Mouse (Mus musculus) embryonic fibroblast, embryonic 13.5 days (primary cell): ENCODE measurements around the gene C2cd5. TPM values are rescaled to one million over a fixed set of nuclear protein-coding genes. Genes with fewer than 3 reads are reported as not detected.
"Not testable (repeated sequence)": the region's sequence is repeated elsewhere in the genome, so short reads cannot be mapped to it uniquely, and the experiment has no call there.

Experiments
- H3K27ac ChIP-seq: 2 replicates; pipeline ENCODE4 v1.5.1; 2012; ENCODE audit warnings: low read length, control low read depth, inconsistent platforms; ENCODE audit not compliant: insufficient read depth
- H3K4me1 ChIP-seq: 2 replicates; pipeline ENCODE4 v1.6.1; 2011; ENCODE audit warnings: low read length; ENCODE audit not compliant: control insufficient read depth, insufficient read depth
- H3K4me3 ChIP-seq: 2 replicates; pipeline ENCODE4 v1.5.1; 2011; ENCODE audit warnings: mild to moderate bottlenecking, control low read depth, low read length; ENCODE audit not compliant: insufficient read depth
- CTCF ChIP-seq: IDR thresholded peaks from 2 replicates; pipeline ENCODE4 v1.5.1; 2011; ENCODE audit warnings: mild to moderate bottlenecking, control low read depth, low read length, moderate library complexity, borderline replicate concordance; ENCODE audit not compliant: insufficient read depth
- POLR2A ChIP-seq: IDR thresholded peaks from 2 replicates; pipeline ENCODE4 v1.6.1; 2011; ENCODE audit warnings: low read depth, mild to moderate bottlenecking, control low read depth, low read length, moderate library complexity
- polyA plus RNA-seq: library from polyadenylated mRNA; stranded (reverse); fragments of >200 nt; gene quantifications from 2 replicates; pipeline ENCODE4 v1.2.4, GENCODE M21; 2011; ENCODE audit warnings: low read depth; ENCODE audit not compliant: missing spikeins, insufficient read length

C2cd5 gene
- 9.0 and 13.1 TPM in 2 replicates for polyA plus RNA-seq

DNA sequence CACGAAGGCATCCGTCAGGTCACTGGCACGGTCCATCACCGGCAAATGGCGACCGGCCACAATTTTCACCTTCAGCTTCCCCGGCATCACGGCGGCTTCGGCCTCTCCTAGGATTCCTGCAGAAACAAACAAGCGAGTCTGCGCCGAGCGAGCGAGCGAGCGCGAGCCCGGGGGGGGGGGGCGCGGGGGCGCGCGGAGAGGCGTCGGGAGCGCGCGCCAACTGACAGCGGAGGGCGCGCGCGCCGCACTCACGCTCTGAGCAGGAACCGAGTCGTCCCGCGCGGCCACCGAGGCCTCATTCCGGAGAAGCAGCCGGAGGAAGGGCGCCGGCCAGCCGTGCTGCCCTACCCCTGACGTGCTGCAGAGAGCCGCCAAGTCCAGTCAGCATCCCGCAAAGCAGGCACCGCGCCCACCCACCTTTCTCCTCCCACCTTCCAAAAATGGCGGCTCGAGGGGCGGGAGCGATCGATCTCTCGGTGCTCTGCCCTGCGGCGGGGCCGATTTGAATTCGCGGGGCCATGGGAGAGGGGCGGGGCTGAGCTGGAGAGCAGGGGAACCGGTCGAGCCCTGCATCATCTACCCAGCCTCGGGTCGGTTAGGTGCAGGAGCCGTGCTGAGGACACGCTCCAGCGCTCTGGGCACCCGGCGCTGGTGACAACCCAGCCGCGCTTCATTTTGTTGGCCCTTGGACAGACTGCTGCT, at the start of gene C2cd5:
TSS of gene C2cd5 (minus strand) at position 461 of the 702 bp plus-strand sequence.
- H3K27ac ChIP-seq, result peak within 1 kb of the TSS; percentile 66
- H3K4me1 ChIP-seq, result no peaks in the 10 kb centered on the region
- no peak for TF ChIP-seq CTCF
- TF ChIP-seq POLR2A, result peak; percentile 45
- H3K4me3 ChIP-seq, result peak within 1 kb of the TSS; percentile 59

- Histone ChIP-seq H3K4me3 (no peak overlapping the region), H3K27ac (no peak overlapping the region), H3K4me1 (peaks cover 11% of the 10 kb centered on the region)
- no peak for TF ChIP-seq CTCF
- TF ChIP-seq POLR2A, result no peak
Observed at GRCm38 (mm10) chr6:143148868-143149267, 48.9 kb upstream of the C2cd5 start.

GRCm38 (mm10) chr6:143146756-143147155, 46.8 kb upstream of the C2cd5 start:
- Histone ChIP-seq H3K4me3 (no peak overlapping the region), H3K27ac (no peak overlapping the region), H3K4me1 (peaks cover 8% of the 10 kb centered on the region)
- TF ChIP-seq CTCF (no peak), POLR2A (no peak)

DNA sequence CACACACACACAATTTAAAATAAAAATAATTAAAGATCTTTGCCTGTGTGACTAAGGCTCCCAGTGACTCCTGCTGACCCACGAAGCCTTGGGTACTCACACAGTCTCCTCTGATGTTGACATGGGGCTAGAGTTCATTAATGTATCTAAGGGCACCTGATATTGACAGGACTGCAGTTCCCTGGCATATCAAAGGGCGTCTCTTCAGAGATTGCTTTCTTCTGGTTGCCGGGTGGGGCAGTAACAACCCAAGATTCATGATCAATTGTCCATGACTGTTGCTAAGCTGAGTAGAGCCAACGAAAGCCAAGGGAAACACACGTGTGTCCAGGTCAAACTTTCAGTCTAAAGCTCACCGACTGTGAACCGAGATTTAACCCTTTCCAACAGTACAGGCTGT, 45.1 kb upstream of the C2cd5 start:
- H3K4me3 ChIP-seq, result no peak overlapping the region
- H3K4me1 ChIP-seq, result peaks cover 6% of the 10 kb centered on the region
- no peak overlapping the region for H3K27ac ChIP-seq
- TF ChIP-seq CTCF (no peak), POLR2A (no peak)

DNA sequence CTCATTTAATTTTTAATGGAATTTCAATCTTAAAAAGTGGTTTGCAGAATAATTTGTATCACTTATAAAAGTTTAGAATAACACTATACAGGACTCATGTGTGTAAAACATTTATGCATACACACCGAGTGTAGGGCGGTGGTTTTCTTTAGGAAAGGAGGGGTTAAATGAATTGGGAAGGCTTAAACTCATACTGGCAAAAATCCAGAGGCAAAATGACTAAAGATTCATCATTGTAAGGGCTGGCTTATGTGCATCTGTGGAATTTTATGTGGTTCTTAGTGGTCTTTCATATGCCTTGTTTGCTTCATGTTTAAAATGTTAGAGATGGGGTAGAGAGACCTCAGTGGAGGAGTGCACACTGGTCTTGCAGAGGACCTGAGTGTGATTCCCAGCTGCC, 44.6 kb upstream of the C2cd5 start:
- Histone ChIP-seq H3K27ac (no peak overlapping the region), H3K4me1 (peaks cover 6% of the 10 kb centered on the region), H3K4me3 (no peak overlapping the region)
- TF ChIP-seq POLR2A (no peak), CTCF (no peak)

GRCm38 (mm10) chr6:143143775-143144273, 43.9 kb upstream of the C2cd5 start:
- H3K4me3 ChIP-seq, result no peak overlapping the region
- peaks cover 6% of the 10 kb centered on the region for H3K4me1 ChIP-seq
- TF ChIP-seq POLR2A, result no peak
- TF ChIP-seq CTCF, result no peak
- H3K27ac ChIP-seq, result no peak overlapping the region

GRCm38 (mm10) chr6:143143321-143143720, 43.4 kb upstream of the C2cd5 start:
- H3K4me3 ChIP-seq, result no peak overlapping the region
- H3K4me1 ChIP-seq, result peaks cover 6% of the 10 kb centered on the region
- TF ChIP-seq CTCF (no peak), POLR2A (no peak)
- H3K27ac ChIP-seq, result no peak overlapping the region

GRCm38 (mm10) chr6:143142861-143143260, 42.9 kb upstream of the C2cd5 start:
- TF ChIP-seq CTCF (no peak), POLR2A (no peak)
- Histone ChIP-seq H3K27ac (no peak overlapping the region), H3K4me1 (peaks cover 6% of the 10 kb centered on the region), H3K4me3 (no peak overlapping the region)

DNA sequence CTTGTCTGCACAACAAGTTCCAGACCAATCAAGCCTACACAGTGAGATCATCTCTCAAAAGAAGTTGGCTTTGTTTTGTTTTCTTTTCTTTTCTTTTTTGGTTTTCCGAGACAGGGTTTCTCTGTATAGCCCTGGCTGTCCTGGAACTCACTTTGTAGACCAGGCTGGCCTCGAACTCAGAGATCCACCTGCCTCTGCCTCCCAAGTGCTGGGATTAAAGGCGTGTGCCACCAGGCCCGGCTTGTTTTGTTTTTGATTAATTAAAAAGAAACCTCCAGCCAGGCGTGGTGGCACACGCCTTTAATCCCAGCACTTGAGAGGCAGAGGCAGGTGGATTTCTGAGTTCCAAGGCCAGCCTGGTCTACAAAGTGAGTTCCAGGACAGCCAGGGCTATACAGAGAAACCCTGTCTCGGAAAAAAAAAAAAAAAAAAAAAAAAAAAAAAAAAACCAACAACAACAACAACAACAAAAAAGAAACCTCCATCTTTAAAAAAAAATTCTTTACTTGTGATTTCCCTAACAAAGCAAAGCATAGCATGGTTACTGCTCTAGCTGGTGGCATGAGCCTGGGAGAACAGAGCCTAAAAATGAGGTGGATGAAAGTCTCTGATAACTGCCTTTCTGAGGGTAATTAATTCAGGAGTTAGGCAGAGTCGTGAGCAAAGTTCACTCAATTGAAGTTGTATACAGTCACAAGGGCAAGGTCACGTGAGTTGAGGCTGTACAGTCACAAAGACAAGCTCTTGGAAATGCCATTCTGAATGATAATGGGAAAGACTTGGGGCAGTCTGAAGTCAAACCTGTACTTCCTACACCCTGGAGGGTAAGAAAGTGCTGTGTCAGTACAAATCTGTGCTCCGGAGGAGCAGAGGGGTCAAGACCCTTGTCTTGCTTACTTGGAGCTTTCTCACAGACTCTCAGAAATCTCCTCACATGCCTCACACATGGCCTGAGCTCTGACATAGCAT, 42.0 kb upstream of the C2cd5 start:
- H3K27ac ChIP-seq, H3K4me3 ChIP-seq, H3K4me1 ChIP-seq: not testable (repeated sequence)

DNA sequence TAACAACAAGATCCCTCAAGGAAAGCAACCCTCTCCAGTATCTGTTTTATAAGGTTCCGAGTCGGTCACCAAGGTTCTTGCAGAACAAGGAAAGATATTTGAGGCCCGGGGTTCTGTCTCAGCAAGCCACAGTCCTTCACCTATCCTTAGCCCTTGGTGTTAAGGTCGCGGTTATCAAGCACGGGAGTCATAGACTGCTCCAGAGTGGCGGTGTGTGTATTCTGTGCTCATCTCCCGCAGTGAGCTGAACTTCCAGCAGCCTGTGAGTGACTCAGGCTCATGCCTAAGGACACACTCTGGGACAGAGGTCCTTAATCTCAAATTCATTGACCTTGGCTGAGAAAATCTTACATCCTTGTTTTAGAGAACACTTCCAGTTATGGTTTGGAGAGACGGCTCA, 40.9 kb upstream of the C2cd5 start:
- TF ChIP-seq CTCF (no peak), POLR2A (no peak)
- Histone ChIP-seq H3K4me1 (peaks cover 6% of the 10 kb centered on the region), H3K27ac (no peak overlapping the region)

More for the DNA sequence above, 40.9 kb upstream of the C2cd5 start:
- H3K4me3 ChIP-seq, result no peak overlapping the region
